Mouse (Mus musculus): ENCODE data around the gene Gm9958. TPM values are rescaled to one million over a fixed set of nuclear protein-coding genes. Genes with fewer than 3 reads are reported as not detected.

The Gm9958 gene
- polyA plus RNA-seq, 2 experiments: 3.8 to 6.2 TPM

DNA sequence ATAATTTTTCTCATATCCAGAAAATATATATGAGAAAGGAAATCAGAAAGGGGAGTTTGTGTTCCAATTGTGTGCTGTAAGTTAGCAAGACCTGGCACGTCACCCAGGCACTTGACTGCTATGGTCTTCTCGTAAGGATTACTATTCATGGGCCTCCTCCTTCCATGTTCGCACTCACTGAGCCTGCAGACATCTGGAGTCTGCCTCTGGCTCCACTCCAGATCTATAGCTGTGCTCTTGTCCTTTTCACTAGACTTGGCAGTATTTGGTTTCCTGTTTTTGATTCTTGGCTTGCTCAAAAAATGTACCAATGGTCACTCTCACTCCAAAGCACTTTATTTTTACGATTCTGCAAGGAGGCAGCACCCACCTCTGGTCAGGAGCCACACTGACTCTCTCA, 14.5 kb downstream of the Gm9958 start:
- H3K36me3 ChIP-seq (ENCODE audit: control insufficient read depth, insufficient read depth, low read length): no peaks in the 10 kb centered on the region
- ATAC-seq (ENCODE audit: low FRiP score, low read depth) (no peak), DNase-seq (ENCODE audit: low spot score) (peak; percentile 21)
- H3K27me3 ChIP-seq (ENCODE audit: control insufficient read depth, insufficient read depth, low read length): no peaks in the 10 kb centered on the region
- no peak overlapping the region for H3K4me3 ChIP-seq (replicated peaks; ENCODE audit: low read length)
- 63% methylated on average over 4 of the region's 4 CpGs for WGBS
- H3K4me1 ChIP-seq (ENCODE audit: control insufficient read depth, insufficient read depth, low read length): no peaks in the 10 kb centered on the region
- H3K4me2 ChIP-seq (replicated peaks; ENCODE audit: low read depth, low read length, severe bottlenecking): no peak overlapping the region
- H3K27ac ChIP-seq (replicated peaks; ENCODE audit: low read depth, low read length): no peak overlapping the region
- H3K9me3 ChIP-seq (ENCODE audit: control insufficient read depth, low read length): no peaks in the 10 kb centered on the region
- H3K9ac ChIP-seq (ENCODE audit: low read depth, low read length, severe bottlenecking): no peak overlapping the region
- TF ChIP-seq POLR2A (IDR thresholded peaks at IDR 0.05; ENCODE audit: borderline replicate concordance, extremely low read depth, insufficient read depth, insufficient read length): no peak

GRCm38 (mm10) chr5:90383080-90383479, 16.1 kb downstream of the Gm9958 start:
- TF ChIP-seq POLR2A (IDR thresholded peaks at IDR 0.05; ENCODE audit: borderline replicate concordance, extremely low read depth, insufficient read depth, insufficient read length): no peak
- ATAC-seq (ENCODE audit: low FRiP score, low read depth) (no peak), DNase-seq (ENCODE audit: low spot score) (no peak)
- no peaks in the 10 kb centered on the region for H3K9me3 ChIP-seq (ENCODE audit: control insufficient read depth, low read length)
- no peak overlapping the region for H3K27ac ChIP-seq (replicated peaks; ENCODE audit: low read depth, low read length)
- no peaks in the 10 kb centered on the region for H3K4me1 ChIP-seq (ENCODE audit: control insufficient read depth, insufficient read depth, low read length)
- H3K36me3 ChIP-seq (ENCODE audit: control insufficient read depth, insufficient read depth, low read length): no peaks in the 10 kb centered on the region
- no peak overlapping the region for H3K9ac ChIP-seq (ENCODE audit: low read depth, low read length, severe bottlenecking)
- 39% methylated on average over 1 of the region's 1 CpGs for WGBS
- H3K4me2 ChIP-seq (replicated peaks; ENCODE audit: low read depth, low read length, severe bottlenecking): no peak overlapping the region
- H3K4me3 ChIP-seq (replicated peaks; ENCODE audit: low read length): no peak overlapping the region
- no peaks in the 10 kb centered on the region for H3K27me3 ChIP-seq (ENCODE audit: control insufficient read depth, insufficient read depth, low read length)

GRCm38 (mm10) chr5:90393764-90394163, 26.8 kb downstream of the Gm9958 start:
- Histone ChIP-seq H3K36me3 (ENCODE audit: control insufficient read depth, insufficient read depth, low read length) (no peaks in the 10 kb centered on the region), H3K4me1 (ENCODE audit: control insufficient read depth, insufficient read depth, low read length) (no peaks in the 10 kb centered on the region), H3K9me3 (ENCODE audit: control insufficient read depth, low read length) (no peaks in the 10 kb centered on the region), H3K27me3 (ENCODE audit: control insufficient read depth, insufficient read depth, low read length) (no peaks in the 10 kb centered on the region), H3K4me2 (replicated peaks; ENCODE audit: low read depth, low read length, severe bottlenecking) (no peak overlapping the region), H3K4me3 (replicated peaks; ENCODE audit: low read length) (no peak overlapping the region), H3K27ac (replicated peaks; ENCODE audit: low read depth, low read length) (no peak overlapping the region), H3K9ac (ENCODE audit: low read depth, low read length, severe bottlenecking) (no peak overlapping the region)
- ATAC-seq (ENCODE audit: low FRiP score, low read depth): no peak
- 65% methylated on average over 5 of the region's 5 CpGs for WGBS
- no peak for DNase-seq (ENCODE audit: low spot score)
- no peak for TF ChIP-seq POLR2A (IDR thresholded peaks at IDR 0.05; ENCODE audit: borderline replicate concordance, extremely low read depth, insufficient read depth, insufficient read length)

GRCm38 (mm10) chr5:90394322-90394721, 27.3 kb downstream of the Gm9958 start:
- no peak overlapping the region for H3K9ac ChIP-seq (ENCODE audit: low read depth, low read length, severe bottlenecking)
- TF ChIP-seq POLR2A (IDR thresholded peaks at IDR 0.05; ENCODE audit: borderline replicate concordance, extremely low read depth, insufficient read depth, insufficient read length): no peak
- H3K27me3 ChIP-seq (ENCODE audit: control insufficient read depth, insufficient read depth, low read length): no peaks in the 10 kb centered on the region
- H3K4me1 ChIP-seq (ENCODE audit: control insufficient read depth, insufficient read depth, low read length): no peaks in the 10 kb centered on the region
- no peak for DNase-seq (ENCODE audit: low spot score)
- no peaks in the 10 kb centered on the region for H3K9me3 ChIP-seq (ENCODE audit: control insufficient read depth, low read length)
- H3K4me2 ChIP-seq (replicated peaks; ENCODE audit: low read depth, low read length, severe bottlenecking): no peak overlapping the region
- no peak overlapping the region for H3K4me3 ChIP-seq (replicated peaks; ENCODE audit: low read length)
- H3K36me3 ChIP-seq (ENCODE audit: control insufficient read depth, insufficient read depth, low read length): no peaks in the 10 kb centered on the region
- 74% methylated on average over 4 of the region's 4 CpGs for WGBS
- no peak for ATAC-seq (ENCODE audit: low FRiP score, low read depth)
- H3K27ac ChIP-seq (replicated peaks; ENCODE audit: low read depth, low read length): no peak overlapping the region

DNA sequence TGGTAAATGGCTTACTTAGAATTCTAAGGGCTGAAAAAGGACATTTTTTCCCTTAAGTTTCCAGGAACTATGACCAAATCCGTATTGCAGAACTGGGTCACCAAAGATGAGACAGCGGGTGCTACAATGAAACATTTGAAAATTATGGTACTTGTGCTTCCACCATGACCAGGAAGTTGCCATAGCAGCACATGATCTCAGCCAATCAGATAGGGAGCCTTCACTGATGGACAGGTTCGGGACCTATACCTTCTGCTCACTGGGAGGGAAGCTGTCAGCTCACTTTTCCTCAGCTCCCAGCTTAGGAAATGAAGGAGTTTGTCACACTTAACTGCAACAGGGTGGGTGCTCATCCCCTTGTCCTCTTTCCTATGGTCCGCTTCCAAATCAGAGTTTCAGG, 29.8 kb downstream of the Gm9958 start:
- Histone ChIP-seq H3K4me1 (ENCODE audit: control insufficient read depth, insufficient read depth, low read length) (no peaks in the 10 kb centered on the region), H3K4me3 (replicated peaks; ENCODE audit: low read length) (no peak overlapping the region), H3K4me2 (replicated peaks; ENCODE audit: low read depth, low read length, severe bottlenecking) (no peak overlapping the region), H3K9me3 (ENCODE audit: control insufficient read depth, low read length) (no peaks in the 10 kb centered on the region), H3K27me3 (ENCODE audit: control insufficient read depth, insufficient read depth, low read length) (no peaks in the 10 kb centered on the region), H3K27ac (replicated peaks; ENCODE audit: low read depth, low read length) (no peak overlapping the region), H3K36me3 (ENCODE audit: control insufficient read depth, insufficient read depth, low read length) (no peaks in the 10 kb centered on the region), H3K9ac (ENCODE audit: low read depth, low read length, severe bottlenecking) (no peak overlapping the region)
- no peak for ATAC-seq (ENCODE audit: low FRiP score, low read depth)
- DNase-seq (ENCODE audit: low spot score): no peak
- WGBS: 85% methylated on average over 4 of the region's 4 CpGs
- TF ChIP-seq POLR2A (IDR thresholded peaks at IDR 0.05; ENCODE audit: borderline replicate concordance, extremely low read depth, insufficient read depth, insufficient read length): no peak

GRCm38 (mm10) chr5:90405210-90405609, 38.2 kb downstream of the Gm9958 start:
- H3K27me3 ChIP-seq (ENCODE audit: control insufficient read depth, insufficient read depth, low read length): no peaks in the 10 kb centered on the region
- ATAC-seq (ENCODE audit: low FRiP score, low read depth): no peak
- H3K36me3 ChIP-seq (ENCODE audit: control insufficient read depth, insufficient read depth, low read length): no peaks in the 10 kb centered on the region
- no peaks in the 10 kb centered on the region for H3K9me3 ChIP-seq (ENCODE audit: control insufficient read depth, low read length)
- no peaks in the 10 kb centered on the region for H3K4me1 ChIP-seq (ENCODE audit: control insufficient read depth, insufficient read depth, low read length)
- H3K4me3 ChIP-seq (replicated peaks; ENCODE audit: low read length): no peak overlapping the region
- no peak overlapping the region for H3K4me2 ChIP-seq (replicated peaks; ENCODE audit: low read depth, low read length, severe bottlenecking)
- 86% methylated on average over 4 of the region's 4 CpGs for WGBS
- no peak overlapping the region for H3K27ac ChIP-seq (replicated peaks; ENCODE audit: low read depth, low read length)
- no peak for DNase-seq (ENCODE audit: low spot score)
- H3K9ac ChIP-seq (ENCODE audit: low read depth, low read length, severe bottlenecking): no peak overlapping the region
- no peak for TF ChIP-seq POLR2A (IDR thresholded peaks at IDR 0.05; ENCODE audit: borderline replicate concordance, extremely low read depth, insufficient read depth, insufficient read length)
